Mouse (Mus musculus) layer of hippocampus, postnatal 36 days (tissue): ENCODE measurements around the gene Mroh7. TPM values are rescaled to one million over a fixed set of nuclear protein-coding genes. Genes with fewer than 3 reads are reported as not detected.

Source experiments
- DNase-seq, 2 experiments: peaks; one replicate each; pipeline ENCODE4 v3.0.0; 2022
- total RNA-seq, 2 experiments: library from RNA; stranded (reverse); gene quantifications; 2 replicates each; pipeline ENCODE4 v1.2.3; 2021

The Mroh7 gene
- total RNA-seq, 2 experiments from 2014 or later = 2.8 to 2.9 TPM

- no peak for DNase-seq
Observed at GRCm38 (mm10) chr4:106693841-106694430, 36.8 kb downstream of the Mroh7 start.

DNA sequence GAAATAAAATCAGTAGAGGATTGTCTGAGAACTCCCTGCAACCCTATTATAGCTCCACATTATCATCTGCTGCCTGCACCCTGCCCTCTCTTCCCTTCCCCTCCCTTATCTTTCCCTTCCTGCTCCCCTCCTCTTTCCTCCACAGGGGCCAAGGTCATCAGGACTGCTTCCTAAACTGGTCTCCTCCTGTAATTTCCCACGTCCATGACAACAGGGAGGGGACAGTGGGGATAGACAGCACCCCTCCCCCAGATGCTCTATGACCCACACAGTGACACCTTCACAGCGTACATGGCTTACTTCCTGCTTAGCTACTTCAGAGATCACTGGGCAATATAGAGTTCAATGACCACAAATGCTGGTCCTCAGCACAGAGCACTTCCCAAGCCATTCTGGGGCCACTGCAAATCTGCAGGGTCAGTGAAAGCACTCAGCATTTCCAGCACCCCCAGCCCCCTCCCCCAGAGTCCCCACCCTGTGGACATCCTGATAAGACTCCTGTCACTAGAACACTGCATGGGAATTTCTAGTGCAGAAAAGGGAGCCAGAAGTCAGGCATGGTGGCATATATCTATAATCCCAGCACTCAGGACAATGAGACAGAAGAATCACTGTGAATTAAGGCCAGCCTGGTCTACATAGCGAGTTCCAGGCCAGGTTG lies 42.0 kb downstream of the Mroh7 start:
- no peak for DNase-seq

DNA sequence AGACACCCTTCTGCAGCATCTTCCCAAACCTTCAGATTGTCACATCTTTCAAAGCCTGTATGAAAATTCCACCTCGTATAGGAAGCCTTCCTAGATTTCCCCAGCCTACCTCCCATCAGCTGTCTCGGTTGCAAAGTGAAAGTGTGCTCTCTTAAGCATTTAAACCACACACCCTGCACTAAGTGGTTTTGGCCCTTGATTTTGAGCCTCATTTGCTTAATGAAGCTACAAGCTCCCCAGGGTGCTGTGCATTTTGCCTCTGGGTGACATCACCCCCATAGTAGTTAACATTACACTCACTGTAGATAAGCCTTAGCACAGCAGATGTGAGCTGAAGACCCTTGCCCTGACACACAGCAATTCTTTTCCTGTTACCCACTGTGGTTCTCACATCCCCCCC lies 49.8 kb downstream of the Mroh7 start:
- DNase-seq = no peak

DNA sequence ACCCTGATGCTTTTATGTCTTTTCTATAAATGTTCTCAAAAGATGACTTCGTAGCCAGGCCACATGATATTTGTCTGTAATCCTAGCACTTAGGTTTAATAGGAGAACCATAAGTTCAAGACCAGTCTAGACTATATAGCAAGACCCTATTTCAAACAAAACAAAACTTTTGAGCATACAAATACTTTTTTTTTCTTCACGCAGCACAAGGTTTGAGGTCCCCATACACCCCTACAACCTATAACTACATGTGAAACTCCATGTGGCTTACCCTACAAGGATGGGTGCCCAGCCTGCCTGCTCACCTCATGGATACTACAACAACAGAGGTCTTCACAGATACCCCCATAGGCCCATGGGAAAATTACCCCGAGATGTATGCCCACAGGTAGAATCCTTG lies 51.6 kb downstream of the Mroh7 start:
- no peak for DNase-seq

DNA sequence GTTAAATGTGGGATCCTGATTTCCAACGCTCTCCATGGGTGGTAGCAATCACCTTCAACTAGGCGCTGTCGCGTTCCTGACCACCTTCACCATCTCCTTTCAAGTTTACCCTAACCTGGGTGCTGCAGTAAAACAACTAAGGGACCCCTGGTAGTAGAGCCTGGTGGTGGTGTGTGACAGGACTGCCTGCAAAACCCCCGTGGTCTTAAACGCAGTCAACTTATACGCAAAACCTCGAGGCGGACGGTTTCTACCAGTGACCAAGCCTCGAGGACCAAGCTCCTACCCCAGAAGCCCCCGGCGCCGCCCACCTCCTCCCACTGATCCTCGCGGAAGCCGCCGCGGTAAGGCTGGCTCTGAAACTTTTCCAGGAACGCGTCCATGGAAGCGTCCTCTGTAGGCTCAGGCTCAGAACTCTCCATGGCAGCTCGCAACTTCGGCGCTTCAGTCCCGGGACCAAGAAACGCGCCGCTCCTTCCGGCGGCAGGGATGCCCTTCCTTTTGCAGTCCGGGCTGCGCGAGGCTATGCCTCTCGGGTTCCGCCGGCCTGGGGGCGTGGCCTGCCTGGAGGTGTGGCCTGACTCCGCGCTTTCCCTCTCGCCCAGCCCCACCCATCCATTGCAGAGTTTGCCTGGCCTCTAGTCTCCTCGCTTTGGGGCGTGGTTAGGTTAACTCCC lies 52.1 kb downstream of the Mroh7 start, which contains the start of gene Ttc4:
Gene Ttc4, minus strand, starts transcription at position 503 of the 677 bp plus-strand sequence.
- DNase-seq = peak; percentile 83 to 86

DNA sequence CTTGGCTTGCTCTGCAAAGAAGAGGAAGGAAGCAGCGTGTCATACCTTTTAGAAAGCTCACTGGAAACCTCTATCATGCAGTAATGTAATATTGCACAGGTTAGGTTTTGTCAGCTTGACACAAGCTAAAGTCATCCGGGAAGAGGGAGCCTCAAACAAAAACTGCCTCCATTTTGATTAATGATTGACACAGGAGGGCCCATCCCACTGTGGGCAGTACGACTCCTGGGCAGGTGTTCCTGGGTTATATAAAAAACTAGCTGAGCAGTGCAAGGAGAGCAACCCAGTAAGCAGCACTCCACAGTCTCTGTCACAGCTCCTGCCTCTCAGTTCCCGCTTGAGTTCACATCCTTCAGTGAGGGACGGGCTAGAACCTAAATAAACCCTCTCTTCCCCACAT lies 54.0 kb downstream of the Mroh7 start:
- DNase-seq = no peak

DNA sequence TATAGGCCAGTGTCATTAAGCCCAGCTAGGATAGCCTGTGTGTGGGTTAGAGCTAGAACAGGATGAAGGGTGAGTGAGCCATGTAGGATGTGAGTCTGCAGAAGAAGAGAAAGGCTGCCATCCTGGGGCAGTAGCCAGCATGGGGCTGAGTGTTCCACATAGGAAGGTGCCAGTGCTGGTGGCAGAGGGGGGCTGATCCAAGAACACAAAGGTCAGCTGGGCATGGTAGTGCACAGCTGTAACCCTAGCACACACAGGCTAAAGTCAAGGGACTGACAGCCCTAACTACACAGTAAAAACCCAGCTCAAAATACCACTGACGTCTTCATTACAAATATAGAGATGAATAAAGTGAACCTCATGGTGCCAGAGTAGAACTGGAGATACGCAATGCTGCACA lies 64.2 kb downstream of the Mroh7 start:
- DNase-seq = no peak

- DNase-seq = no peak
Observed at GRCm38 (mm10) chr4:106665673-106666072, 65.1 kb downstream of the Mroh7 start.

DNA sequence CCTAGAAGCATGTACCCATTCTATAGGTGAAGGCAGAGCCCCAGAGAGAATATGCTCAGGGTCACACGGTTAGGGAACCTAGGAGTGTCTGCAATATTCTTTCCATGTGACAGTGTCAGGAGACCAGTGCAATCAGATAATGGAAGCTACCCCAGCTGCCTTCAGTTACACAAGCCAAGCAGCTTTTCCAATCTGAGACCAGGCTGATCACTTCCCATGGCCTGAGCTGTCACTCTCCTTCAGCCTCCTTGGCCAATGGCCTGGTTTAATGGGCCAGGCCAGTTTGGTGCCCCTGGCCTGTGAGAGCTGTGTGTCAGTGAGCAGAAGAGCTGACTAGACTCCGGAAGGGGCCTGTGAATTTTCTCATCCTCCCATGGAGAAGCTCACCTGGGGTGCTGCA lies 65.5 kb downstream of the Mroh7 start:
- no peak for DNase-seq

GRCm38 (mm10) chr4:106664697-106665096 lies 66.0 kb downstream of the Mroh7 start:
- DNase-seq = no peak

DNA sequence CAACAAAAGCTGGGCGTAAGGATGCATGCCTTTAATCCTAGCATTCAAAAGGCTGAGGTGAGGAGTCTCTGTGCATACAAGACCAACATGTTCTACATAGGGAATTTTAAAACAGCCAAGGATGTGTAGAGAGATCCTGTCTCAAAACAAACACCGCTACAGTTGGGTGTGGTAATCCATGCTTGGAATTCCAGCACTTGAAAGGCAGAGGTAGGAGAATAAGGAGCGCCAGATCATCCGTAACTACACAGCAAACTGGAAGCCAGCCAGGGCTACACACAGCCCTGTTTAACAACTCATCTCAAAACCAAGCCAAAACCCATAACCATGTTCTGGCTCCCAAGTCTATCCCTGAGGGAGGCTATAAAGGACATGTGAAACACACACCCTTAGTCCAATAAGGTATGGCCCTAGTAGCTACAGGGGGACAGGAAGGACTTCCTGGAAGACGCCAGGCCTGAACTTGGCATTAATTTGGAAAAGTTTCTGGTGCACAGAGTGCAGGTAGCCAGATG lies 66.7 kb downstream of the Mroh7 start:
- DNase-seq = no peak

DNA sequence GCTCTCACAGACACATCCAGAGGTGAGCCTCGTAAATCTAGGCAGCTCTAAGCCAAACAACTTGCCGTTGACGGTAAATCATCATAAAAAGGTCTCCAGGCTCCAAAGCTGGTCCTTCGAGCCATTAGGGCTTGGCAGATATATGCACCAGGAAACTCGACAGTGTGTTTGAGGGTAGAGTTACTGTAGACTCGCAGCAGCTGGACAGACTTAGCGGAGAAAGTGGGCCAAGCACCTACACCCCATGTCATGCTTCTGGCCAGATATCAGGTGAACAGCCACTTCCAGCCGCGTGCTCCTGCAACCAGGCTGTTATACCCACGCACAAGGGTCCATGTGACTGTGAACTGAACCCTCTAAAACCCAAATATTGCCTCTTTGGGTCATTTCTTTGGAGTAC lies 75.0 kb downstream of the Mroh7 start:
- no peak for DNase-seq

DNA sequence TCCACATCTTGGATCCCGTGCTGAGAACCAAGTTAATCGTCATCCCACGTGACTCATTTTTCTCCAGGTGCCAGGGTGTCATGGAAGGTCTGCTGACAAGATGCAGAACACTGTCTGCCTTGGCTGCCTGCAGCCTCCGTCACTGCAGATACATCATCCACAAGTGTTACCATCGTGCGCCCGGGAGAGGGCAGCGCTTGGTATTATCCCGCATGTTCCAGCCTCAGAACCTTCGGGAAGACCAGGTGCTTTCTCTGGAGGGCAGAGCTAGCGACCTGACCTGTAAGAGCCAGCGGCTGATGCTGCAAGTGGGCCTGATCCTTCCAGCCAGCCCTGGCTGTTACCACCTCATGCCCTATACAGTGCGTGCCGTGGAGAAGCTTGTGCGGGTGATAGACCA lies 77.7 kb downstream of the Mroh7 start:
- no peak for DNase-seq

DNA sequence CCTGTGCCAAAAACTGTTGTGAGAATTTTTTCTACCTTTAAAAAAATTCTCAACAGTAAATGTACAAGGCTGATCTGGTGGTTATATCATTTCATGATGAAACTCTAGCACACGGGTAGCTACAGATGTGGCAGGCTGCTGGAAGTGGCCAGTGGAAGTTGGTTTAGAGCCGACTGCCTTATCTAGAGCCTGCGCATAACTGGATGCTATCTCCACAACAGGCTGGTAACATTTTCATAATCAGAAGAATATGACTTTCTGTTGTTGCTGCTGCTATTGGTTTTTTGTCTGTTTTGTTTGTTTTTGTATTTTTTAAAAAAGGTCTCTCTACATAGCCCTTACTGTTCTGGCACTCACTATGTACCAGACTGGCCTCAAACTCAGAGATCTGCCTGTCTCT lies 78.2 kb downstream of the Mroh7 start:
- DNase-seq = no peak

GRCm38 (mm10) chr4:106650833-106651527 lies 79.7 kb downstream of the Mroh7 start, which contains the start of gene Pars2:
Gene Pars2, plus strand, starts transcription at chr4:106651069.
- DNase-seq = peak; percentile 96 to 97

DNA sequence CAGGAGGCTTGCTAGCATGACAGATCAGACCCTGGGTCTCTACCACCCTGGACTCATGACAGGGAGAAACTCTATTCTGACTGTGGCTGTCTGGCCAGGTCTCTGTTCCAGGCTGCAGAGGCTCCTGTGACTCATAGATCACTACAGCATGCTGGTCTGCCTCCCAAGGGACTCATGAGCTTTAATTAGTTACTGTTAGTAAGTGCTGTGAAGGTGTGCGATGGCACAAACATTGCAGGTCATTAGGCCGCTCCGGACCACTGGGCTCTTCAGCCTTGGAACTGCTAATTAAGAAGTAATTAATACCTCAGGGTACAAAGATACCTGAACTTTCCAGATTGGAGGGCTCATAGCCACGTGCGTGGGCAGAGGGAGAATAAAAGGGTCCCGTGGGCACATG lies 83.6 kb downstream of the Mroh7 start:
- DNase-seq = no peak

DNA sequence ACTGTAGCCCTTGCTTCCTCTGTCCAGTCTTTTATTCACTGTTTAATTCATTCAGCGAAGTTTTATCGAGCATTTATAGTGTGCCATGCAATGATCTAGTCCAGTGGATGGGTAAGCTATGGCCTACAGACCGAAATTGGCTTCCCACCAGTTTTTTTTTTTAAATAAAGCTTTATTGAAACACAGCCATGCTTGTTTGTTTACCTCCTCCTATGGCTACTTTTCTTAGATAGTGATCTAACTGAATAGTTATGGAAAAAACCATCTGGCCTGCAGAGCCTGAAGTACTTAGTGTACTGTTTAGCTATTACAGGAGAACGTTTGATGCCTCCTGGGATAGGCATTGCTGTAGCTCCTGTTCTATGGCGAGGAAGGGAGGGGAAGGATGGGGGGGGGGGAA lies 84.9 kb downstream of the Mroh7 start:
- no peak for DNase-seq

- DNase-seq = no peak
Observed at GRCm38 (mm10) chr4:106644218-106644610, 86.5 kb downstream of the Mroh7 start.

DNA sequence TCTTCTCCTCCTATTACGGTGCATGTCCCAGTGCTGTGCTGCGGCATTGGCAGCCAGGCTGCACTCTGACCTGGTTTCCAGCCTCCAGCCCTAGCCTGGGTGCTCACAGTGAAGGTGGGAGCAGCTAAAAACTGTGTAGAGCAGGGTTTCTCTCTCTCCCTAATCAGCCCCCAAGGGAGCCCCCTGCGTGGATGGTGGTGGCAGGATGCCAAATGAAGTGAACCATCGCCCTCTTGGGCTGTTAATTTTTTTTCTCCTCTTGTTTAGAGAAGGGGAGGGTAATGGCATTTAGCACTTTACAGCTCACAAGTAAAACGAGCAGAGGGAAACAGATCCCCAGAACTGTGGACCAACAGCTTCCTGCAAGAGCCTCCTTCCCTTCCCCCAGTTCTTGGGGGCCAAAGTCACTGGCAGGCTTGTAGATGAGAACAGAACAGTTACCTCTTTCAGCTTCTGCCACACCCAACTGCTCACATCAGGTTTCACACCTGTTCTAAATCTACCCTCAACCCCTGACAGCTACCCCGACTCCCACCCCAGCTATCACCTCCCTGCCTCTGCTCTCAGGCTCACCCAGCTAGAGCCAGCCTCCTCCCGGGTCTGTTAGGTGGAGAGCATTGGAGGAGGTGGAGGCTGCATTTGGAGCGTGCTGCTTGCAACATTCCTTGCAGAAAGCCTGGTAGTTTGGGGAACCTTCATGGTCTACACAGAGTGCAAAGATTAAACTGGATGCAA lies 87.1 kb downstream of the Mroh7 start:
- no peak for DNase-seq

DNA sequence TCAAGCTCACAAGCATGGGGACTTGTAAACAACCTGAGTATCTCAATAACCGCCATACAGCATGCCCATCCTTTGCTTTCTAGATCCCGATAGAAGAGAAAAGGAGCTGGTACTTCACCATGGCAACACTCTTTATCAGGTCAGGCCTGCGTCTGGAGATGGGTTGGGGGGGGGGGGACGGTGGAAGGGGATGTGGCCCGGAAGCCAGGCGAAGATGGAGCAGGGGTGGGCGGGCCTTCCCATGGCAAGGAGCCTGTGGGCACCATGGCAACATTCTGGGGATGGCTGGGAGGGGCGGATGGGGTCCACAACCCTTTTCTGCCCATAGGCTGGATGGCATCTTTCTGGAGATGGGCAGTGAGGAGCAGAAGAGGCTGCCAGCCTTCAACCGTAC lies 96.6 kb downstream of the Mroh7 start:
- no peak for DNase-seq

- DNase-seq = no peak
Observed at GRCm38 (mm10) chr4:106633281-106634085, 97.2 kb downstream of the Mroh7 start.
